Mouse (Mus musculus) thymus, adult 2 months (tissue): ENCODE measurements around the gene Mdk. TPM values are rescaled to one million over a fixed set of nuclear protein-coding genes. Genes with fewer than 3 reads are reported as not detected.

Experiments used
- DNase-seq: peaks from one replicate; pipeline ENCODE4 v3.0.0; 2021
- H3K27ac ChIP-seq: fragments of 200-500 bp; 2 replicates; pipeline ENCODE4 v1.5.1; 2012; ENCODE audit warnings: low read length, control low read depth; ENCODE audit not compliant: control insufficient read depth, insufficient read depth
- H3K27me3 ChIP-seq: fragments of 200-500 bp; 2 replicates; pipeline ENCODE4 v1.6.1; 2012; ENCODE audit warnings: mild to moderate bottlenecking, low read length, moderate library complexity, mixed read lengths; ENCODE audit not compliant: control insufficient read depth, insufficient read depth
- H3K36me3 ChIP-seq: fragments of 200-500 bp; 2 replicates; pipeline ENCODE4 v1.6.1; 2012; ENCODE audit warnings: mild to moderate bottlenecking, low read length, moderate library complexity; ENCODE audit not compliant: control insufficient read depth, insufficient read depth
- H3K4me1 ChIP-seq: fragments of 200-500 bp; replicated peaks from 2 replicates; pipeline ENCODE4 v1.6.1; 2012; ENCODE audit warnings: low read length; ENCODE audit not compliant: control insufficient read depth, insufficient read depth
- H3K4me3 ChIP-seq: fragments of 200-500 bp; 2 replicates; pipeline ENCODE4 v1.5.1; 2012; ENCODE audit warnings: mild to moderate bottlenecking, low read length, control low read depth, moderate library complexity; ENCODE audit not compliant: control insufficient read depth, insufficient read depth
- CTCF ChIP-seq: fragments of 200-500 bp; IDR thresholded peaks from 2 replicates; pipeline ENCODE4 v1.5.1; 2012; ENCODE audit warnings: mild to moderate bottlenecking, control low read depth, low read length, moderate library complexity, borderline replicate concordance; ENCODE audit not compliant: control insufficient read depth, poor library complexity, insufficient read depth; ENCODE audit errors: extremely low read depth
- POLR2A ChIP-seq: fragments of 200-500 bp; IDR thresholded peaks from 2 replicates; pipeline ENCODE4 v1.6.1; 2012; ENCODE audit warnings: mild to moderate bottlenecking, low read length, control low read depth, moderate library complexity; ENCODE audit not compliant: control insufficient read depth, poor library complexity, insufficient read depth; ENCODE audit errors: extremely low read depth
- WGBS: fragments of 180-500 bp; shearing (Covaris S2); methylation state at CpG from one replicate; pipeline ENCODE4 v1.1.7; 2018; 5-methylcytosine and 5-hydroxymethylcytosine counted together
- polyA plus RNA-seq: library from polyadenylated mRNA; depleted of rRNA; stranded (reverse); fragments of >200 nt; gene quantifications from 2 replicates; pipeline ENCODE4 v1.2.3, GENCODE M21; 2012

The Mdk gene
- polyA plus RNA-seq, 1 experiment: 17.7 TPM

- peaks cover 35% of the 10 kb centered on the region for H3K4me1 ChIP-seq
- DNase-seq: no peak
- no peak overlapping the region for H3K27ac ChIP-seq
- H3K36me3 ChIP-seq: peaks cover 12% of the 10 kb centered on the region
- peaks cover 1% of the 10 kb centered on the region; the same call in 1 of the 2 replicates for H3K27me3 ChIP-seq
- TF ChIP-seq POLR2A (no peak), CTCF (no peak)
- H3K4me3 ChIP-seq: no peak overlapping the region
- 90% methylated on average over 23 of the region's 23 CpGs for WGBS
These were observed 3.4 kb downstream of the Mdk start for GRCm38 (mm10) chr2:91928534-91929350.

GRCm38 (mm10) chr2:91927826-91928533 lies 4.1 kb downstream of the Mdk start:
- H3K27ac ChIP-seq: no peak overlapping the region
- 57% methylated on average over 34 of the region's 34 CpGs for WGBS
- no peak overlapping the region for H3K4me3 ChIP-seq

GRCm38 (mm10) chr2:91926949-91927348 lies 5.1 kb downstream of the Mdk start, which contains the start of gene Chrm4:
TSS of gene Chrm4 (plus strand) at chr2:91927249.
- TF ChIP-seq CTCF (no peak), POLR2A (no peak)
- DNase-seq: no peak
- no peaks in the 10 kb centered on the region for H3K36me3 ChIP-seq
- H3K4me3 ChIP-seq: no peak within 1 kb of the TSS
- peaks cover 16% of the 10 kb centered on the region for H3K27me3 ChIP-seq
- peaks cover 33% of the 10 kb centered on the region for H3K4me1 ChIP-seq
- 93% methylated on average over 3 of the region's 3 CpGs for WGBS
- H3K27ac ChIP-seq: no peak within 1 kb of the TSS

More at GRCm38 (mm10) chr2:91927826-91928533, 4.1 kb downstream of the Mdk start:
- Histone ChIP-seq H3K4me1 (peaks cover 36% of the 10 kb centered on the region), H3K27me3 (peaks cover 8% of the 10 kb centered on the region; the same call in 1 of the 2 replicates), H3K36me3 (peaks cover 4% of the 10 kb centered on the region)
- DNase-seq: peak; percentile 81
- TF ChIP-seq CTCF (peak; percentile 77; the same call in 1 of the 2 replicates), POLR2A (0 out of 2 replicates have a peak, but pooled peaks have one; percentile 11)

GRCm38 (mm10) chr2:91925442-91925841 lies 6.7 kb downstream of the Mdk start:
- WGBS: 73% methylated on average over 15 of the region's 15 CpGs
- Histone ChIP-seq H3K27me3 (peaks cover 18% of the 10 kb centered on the region), H3K4me1 (peaks cover 29% of the 10 kb centered on the region), H3K27ac (no peak overlapping the region), H3K36me3 (no peaks in the 10 kb centered on the region), H3K4me3 (no peak overlapping the region)
- TF ChIP-seq CTCF (no peak), POLR2A (no peak)
- no peak for DNase-seq

- H3K4me3 ChIP-seq: no peak overlapping the region
These were observed 7.4 kb downstream of the Mdk start for GRCm38 (mm10) chr2:91924726-91925125.

More at GRCm38 (mm10) chr2:91924726-91925125, 7.4 kb downstream of the Mdk start:
- H3K27me3 ChIP-seq: peaks cover 18% of the 10 kb centered on the region
- DNase-seq: no peak
- H3K36me3 ChIP-seq: no peaks in the 10 kb centered on the region
- 91% methylated on average over 1 of the region's 1 CpGs for WGBS
- TF ChIP-seq POLR2A (no peak), CTCF (no peak)
- H3K27ac ChIP-seq: no peak overlapping the region
- peaks cover 28% of the 10 kb centered on the region for H3K4me1 ChIP-seq
